Mouse (Mus musculus): ENCODE results near the gene Olfr1135. TPM values are rescaled to one million over a fixed set of nuclear protein-coding genes. Genes with fewer than 3 reads are reported as not detected.

The Olfr1135 gene
- not detected in 2 replicates for polyA plus RNA-seq (2015; fragmentation: Nextera tagmentation; extraction: Ambion mirVana)

GRCm38 (mm10) chr2:87673564-87673963 is at the start of gene Olfr1135:
Olfr1135 (minus strand) TSS chr2:87673664.
- Histone ChIP-seq H3K9me3 (ENCODE audit: control insufficient read depth, low read length) (no peaks in the 10 kb centered on the region), H3K4me3 (ENCODE audit: low read length) (no peak within 1 kb of the TSS), H3K9ac (ENCODE audit: low read depth, low read length) (no peak within 1 kb of the TSS), H3K4me1 (ENCODE audit: control insufficient read depth, insufficient read depth, low read depth, low read length) (no peaks in the 10 kb centered on the region), H3K27me3 (replicated peaks; ENCODE audit: control insufficient read depth, insufficient read depth, low read length) (no peaks in the 10 kb centered on the region), H3K27ac (ENCODE audit: low read depth, low read length) (no peak within 1 kb of the TSS), H3K4me2 (ENCODE audit: low read length) (no peak within 1 kb of the TSS), H3K36me3 (ENCODE audit: control insufficient read depth, insufficient read depth, low read length) (no peaks in the 10 kb centered on the region)
- 17% methylated on average over 1 of the region's 1 CpGs for whole genome bisulfite sequencing
- ATAC-seq = no peak

DNA sequence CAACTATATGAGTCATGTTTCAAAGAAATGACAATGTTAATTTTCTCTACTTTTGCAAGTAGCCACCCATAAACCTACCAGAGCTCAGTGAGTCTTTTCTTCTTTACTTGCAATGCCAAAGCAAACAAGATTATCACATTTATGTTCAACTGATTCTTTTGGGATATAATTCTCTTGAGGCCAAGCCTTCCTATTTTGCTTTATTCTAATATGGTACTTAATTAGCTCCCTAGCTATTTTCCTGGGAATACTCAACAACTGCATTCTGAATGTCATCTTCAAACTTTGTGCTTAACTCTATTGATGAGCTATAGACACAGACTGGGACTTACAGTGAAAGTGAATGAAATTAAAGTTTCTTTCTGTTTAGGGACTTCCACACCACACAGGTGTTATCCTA is 39.6 kb upstream of the Olfr1135 start, which contains the start of gene Olfr1137:
TSS of gene Olfr1137 (minus strand) at position 101 of the 400 bp plus-strand sequence.
- no peaks in the 10 kb centered on the region for H3K9me3 ChIP-seq (ENCODE audit: control insufficient read depth, low read length)
- ATAC-seq = no peak
- no peaks in the 10 kb centered on the region for H3K4me1 ChIP-seq (ENCODE audit: control insufficient read depth, insufficient read depth, low read depth, low read length)
- H3K27ac ChIP-seq (ENCODE audit: low read depth, low read length) = no peak within 1 kb of the TSS
- no peaks in the 10 kb centered on the region for H3K27me3 ChIP-seq (replicated peaks; ENCODE audit: control insufficient read depth, insufficient read depth, low read length)
- no peaks in the 10 kb centered on the region for H3K36me3 ChIP-seq (ENCODE audit: control insufficient read depth, insufficient read depth, low read length)
- H3K9ac ChIP-seq (ENCODE audit: low read depth, low read length) = no peak within 1 kb of the TSS
- H3K4me2 ChIP-seq (ENCODE audit: low read length) = no peak within 1 kb of the TSS
- H3K4me3 ChIP-seq (ENCODE audit: low read length) = no peak within 1 kb of the TSS

- Histone ChIP-seq H3K9ac (ENCODE audit: low read depth, low read length) (no peak within 1 kb of the TSS), H3K27ac (ENCODE audit: low read depth, low read length) (no peak within 1 kb of the TSS)
These were observed 20.4 kb upstream of the Olfr1135 start, which contains the start of gene Olfr1136 for GRCm38 (mm10) chr2:87693847-87694246. Olfr1136 (minus strand) TSS chr2:87693947.

GRCm38 (mm10) chr2:87658360-87658759 is 15.1 kb downstream of the Olfr1135 start, which contains the start of gene Olfr1134:
Olfr1134 (minus strand) TSS chr2:87658460.
- H3K27me3 ChIP-seq (replicated peaks; ENCODE audit: control insufficient read depth, insufficient read depth, low read length) = no peaks in the 10 kb centered on the region
- ATAC-seq = no peak
- H3K4me1 ChIP-seq (ENCODE audit: control insufficient read depth, insufficient read depth, low read depth, low read length) = no peaks in the 10 kb centered on the region
- no peaks in the 10 kb centered on the region for H3K36me3 ChIP-seq (ENCODE audit: control insufficient read depth, insufficient read depth, low read length)
- H3K9me3 ChIP-seq (ENCODE audit: control insufficient read depth, low read length) = no peaks in the 10 kb centered on the region
- no peak within 1 kb of the TSS for H3K9ac ChIP-seq (ENCODE audit: low read depth, low read length)
- H3K4me3 ChIP-seq (ENCODE audit: low read length) = no peak within 1 kb of the TSS
- H3K4me2 ChIP-seq (ENCODE audit: low read length) = no peak within 1 kb of the TSS
- H3K27ac ChIP-seq (ENCODE audit: low read depth, low read length) = no peak within 1 kb of the TSS
- 85% methylated on average over 2 of the region's 2 CpGs for WGBS

More at GRCm38 (mm10) chr2:87693847-87694246, 20.4 kb upstream of the Olfr1135 start, which contains the start of gene Olfr1136:
- Histone ChIP-seq H3K27me3 (replicated peaks; ENCODE audit: control insufficient read depth, insufficient read depth, low read length) (no peaks in the 10 kb centered on the region), H3K9me3 (ENCODE audit: control insufficient read depth, low read length) (no peaks in the 10 kb centered on the region), H3K4me1 (ENCODE audit: control insufficient read depth, insufficient read depth, low read depth, low read length) (no peaks in the 10 kb centered on the region), H3K4me3 (ENCODE audit: low read length) (no peak within 1 kb of the TSS), H3K4me2 (ENCODE audit: low read length) (no peak within 1 kb of the TSS), H3K36me3 (ENCODE audit: control insufficient read depth, insufficient read depth, low read length) (no peaks in the 10 kb centered on the region)
- no peak for ATAC-seq

GRCm38 (mm10) chr2:87647274-87647673 is 26.2 kb downstream of the Olfr1135 start, which contains the start of gene Olfr1133:
Olfr1133 (minus strand) TSS chr2:87647374.
- no peaks in the 10 kb centered on the region for H3K36me3 ChIP-seq (ENCODE audit: control insufficient read depth, insufficient read depth, low read length)
- no peaks in the 10 kb centered on the region for H3K27me3 ChIP-seq (replicated peaks; ENCODE audit: control insufficient read depth, insufficient read depth, low read length)
- H3K9ac ChIP-seq (ENCODE audit: low read depth, low read length) = no peak within 1 kb of the TSS
- no peak within 1 kb of the TSS for H3K4me3 ChIP-seq (ENCODE audit: low read length)
- no peak for ATAC-seq
- H3K27ac ChIP-seq (ENCODE audit: low read depth, low read length) = no peak within 1 kb of the TSS
- no peaks in the 10 kb centered on the region for H3K4me1 ChIP-seq (ENCODE audit: control insufficient read depth, insufficient read depth, low read depth, low read length)
- H3K9me3 ChIP-seq (ENCODE audit: control insufficient read depth, low read length) = no peaks in the 10 kb centered on the region
- no peak within 1 kb of the TSS for H3K4me2 ChIP-seq (ENCODE audit: low read length)

GRCm38 (mm10) chr2:87642441-87642840 is 31.0 kb downstream of the Olfr1135 start:
- H3K27ac ChIP-seq (ENCODE audit: low read depth, low read length) = no peak overlapping the region
- ATAC-seq = no peak
- no peaks in the 10 kb centered on the region for H3K27me3 ChIP-seq (replicated peaks; ENCODE audit: control insufficient read depth, insufficient read depth, low read length)
- no peak overlapping the region for H3K4me3 ChIP-seq (ENCODE audit: low read length)
- no peaks in the 10 kb centered on the region for H3K9me3 ChIP-seq (ENCODE audit: control insufficient read depth, low read length)
- no peak overlapping the region for H3K9ac ChIP-seq (ENCODE audit: low read depth, low read length)
- no peaks in the 10 kb centered on the region for H3K36me3 ChIP-seq (ENCODE audit: control insufficient read depth, insufficient read depth, low read length)
- no peaks in the 10 kb centered on the region for H3K4me1 ChIP-seq (ENCODE audit: control insufficient read depth, insufficient read depth, low read depth, low read length)
- H3K4me2 ChIP-seq (ENCODE audit: low read length) = no peak overlapping the region

- H3K4me1 ChIP-seq (ENCODE audit: control insufficient read depth, insufficient read depth, low read depth, low read length) = no peaks in the 10 kb centered on the region
- H3K4me2 ChIP-seq (ENCODE audit: low read length) = no peak within 1 kb of the TSS
- no peak within 1 kb of the TSS for H3K4me3 ChIP-seq (ENCODE audit: low read length)
- no peaks in the 10 kb centered on the region for H3K9me3 ChIP-seq (ENCODE audit: control insufficient read depth, low read length)
- H3K36me3 ChIP-seq (ENCODE audit: control insufficient read depth, insufficient read depth, low read length) = no peaks in the 10 kb centered on the region
- no peak within 1 kb of the TSS for H3K27ac ChIP-seq (ENCODE audit: low read depth, low read length)
- no peak within 1 kb of the TSS for H3K9ac ChIP-seq (ENCODE audit: low read depth, low read length)
- H3K27me3 ChIP-seq (replicated peaks; ENCODE audit: control insufficient read depth, insufficient read depth, low read length) = no peaks in the 10 kb centered on the region
- no peak for ATAC-seq
These were observed 36.0 kb downstream of the Olfr1135 start, which contains the start of gene Olfr1132 for GRCm38 (mm10) chr2:87637435-87637834. Olfr1132 (minus strand) TSS chr2:87637535.

- no peak for ATAC-seq
These were observed 46.7 kb downstream of the Olfr1135 start, which contains the start of gene Olfr1131 for GRCm38 (mm10) chr2:87626804-87627203. Olfr1131 (plus strand) TSS chr2:87627104.

More at GRCm38 (mm10) chr2:87626804-87627203, 46.7 kb downstream of the Olfr1135 start, which contains the start of gene Olfr1131:
- no peak within 1 kb of the TSS for H3K4me3 ChIP-seq (ENCODE audit: low read length)
- H3K36me3 ChIP-seq (ENCODE audit: control insufficient read depth, insufficient read depth, low read length) = no peaks in the 10 kb centered on the region
- H3K9me3 ChIP-seq (ENCODE audit: control insufficient read depth, low read length) = no peaks in the 10 kb centered on the region
- H3K9ac ChIP-seq (ENCODE audit: low read depth, low read length) = no peak within 1 kb of the TSS
- H3K27me3 ChIP-seq (replicated peaks; ENCODE audit: control insufficient read depth, insufficient read depth, low read length) = no peaks in the 10 kb centered on the region
- 72% methylated on average over 3 of the region's 3 CpGs for WGBS
- H3K4me1 ChIP-seq (ENCODE audit: control insufficient read depth, insufficient read depth, low read depth, low read length) = no peaks in the 10 kb centered on the region
- no peak within 1 kb of the TSS for H3K27ac ChIP-seq (ENCODE audit: low read depth, low read length)
- no peak within 1 kb of the TSS for H3K4me2 ChIP-seq (ENCODE audit: low read length)
